Mouse (Mus musculus) embryonic facial prominence, embryonic 10.5 days (tissue): ENCODE measurements around the gene Mest. TPM values are rescaled to one million over a fixed set of nuclear protein-coding genes. Genes with fewer than 3 reads are reported as not detected.

ENCODE experiments used
- DNase-seq: peaks from one replicate; pipeline ENCODE4 v3.0.0-alpha.2; 2017; ENCODE audit warnings: low spot score
- H3K27ac ChIP-seq: fragments of 300-500 bp; sonication (generic); replicated peaks from 2 replicates; pipeline ENCODE4 v1.5.1; 2016; ENCODE audit warnings: mild to moderate bottlenecking
- H3K27me3 ChIP-seq: fragments of 300-500 bp; sonication (generic); replicated peaks from 2 replicates; pipeline ENCODE4 v1.6.1; 2016; ENCODE audit warnings: low read depth, mild to moderate bottlenecking; ENCODE audit not compliant: poor library complexity, severe bottlenecking
- H3K36me3 ChIP-seq: fragments of 300-500 bp; sonication (generic); replicated peaks from 2 replicates; pipeline ENCODE4 v1.6.1; 2016; ENCODE audit warnings: mild to moderate bottlenecking, moderate library complexity
- H3K4me1 ChIP-seq: fragments of 300-500 bp; sonication (generic); 2 replicates; pipeline ENCODE4 v1.6.1; 2016
- H3K4me3 ChIP-seq: fragments of 300-500 bp; sonication (generic); 2 replicates; pipeline ENCODE4 v1.5.1; 2016; ENCODE audit warnings: mild to moderate bottlenecking, moderate library complexity
- H3K9me3 ChIP-seq: fragments of 300-500 bp; sonication (generic); 2 replicates; pipeline ENCODE4 v1.6.1; 2016; ENCODE audit warnings: mild to moderate bottlenecking
- WGBS: fragments of 180-500 bp; shearing (Covaris S2); methylation state at CpG from one replicate; pipeline ENCODE4 v1.1.7; 2016; 5-methylcytosine and 5-hydroxymethylcytosine counted together
- polyA plus RNA-seq: library from polyadenylated mRNA; unstranded; fragments of >200 nt; fragmentation: Nextera tagmentation; extraction: Ambion mirVana; gene quantifications from 2 replicates; pipeline ENCODE4 v1.2.1, GENCODE M21; 2016

Gene Mest
- polyA plus RNA-seq, 1 experiment from 2014 or later, result 1,878 TPM

- Histone ChIP-seq H3K4me3 (no peak overlapping the region), H3K36me3 (no peaks in the 10 kb centered on the region), H3K27me3 (no peaks in the 10 kb centered on the region), H3K9me3 (no peaks in the 10 kb centered on the region), H3K4me1 (peaks cover 45% of the 10 kb centered on the region), H3K27ac (peak overlapping the region; percentile 83)
- 64% methylated on average over 25 of the region's 25 CpGs for WGBS
- DNase-seq, result no peak
Observed at GRCm38 (mm10) chr6:30710371-30711364, 12.7 kb upstream of the Mest start.

GRCm38 (mm10) chr6:30711365-30711763, 12.0 kb upstream of the Mest start:
- Histone ChIP-seq H3K4me3 (no peak overlapping the region), H3K27ac (no peak overlapping the region; the same call in 1 of the 2 replicates), H3K27me3 (no peaks in the 10 kb centered on the region), H3K36me3 (no peaks in the 10 kb centered on the region), H3K4me1 (peaks cover 45% of the 10 kb centered on the region), H3K9me3 (no peaks in the 10 kb centered on the region)
- WGBS, result 67% methylated on average over 10 of the region's 10 CpGs
- no peak for DNase-seq

- Histone ChIP-seq H3K27ac (peak overlapping the region; percentile 52), H3K4me3 (no peak overlapping the region), H3K27me3 (no peaks in the 10 kb centered on the region), H3K36me3 (no peaks in the 10 kb centered on the region), H3K9me3 (no peaks in the 10 kb centered on the region), H3K4me1 (peaks cover 42% of the 10 kb centered on the region)
- DNase-seq, result no peak
- 74% methylated on average over 7 of the region's 7 CpGs for WGBS
Observed at GRCm38 (mm10) chr6:30712484-30712883, 10.9 kb upstream of the Mest start.

GRCm38 (mm10) chr6:30713455-30713854, 9.9 kb upstream of the Mest start:
- H3K36me3 ChIP-seq, result no peaks in the 10 kb centered on the region
- WGBS, result 88% methylated on average over 6 of the region's 6 CpGs
- H3K27me3 ChIP-seq, result no peaks in the 10 kb centered on the region
- peaks cover 41% of the 10 kb centered on the region for H3K4me1 ChIP-seq
- H3K27ac ChIP-seq, result peak overlapping the region; percentile 19; the same call in 1 of the 2 replicates
- no peak overlapping the region for H3K4me3 ChIP-seq
- DNase-seq, result no peak
- H3K9me3 ChIP-seq, result no peaks in the 10 kb centered on the region

GRCm38 (mm10) chr6:30713896-30714295, 9.5 kb upstream of the Mest start:
- DNase-seq, result no peak
- Histone ChIP-seq H3K27ac (peak overlapping the region; percentile 19; the same call in 1 of the 2 replicates), H3K4me3 (no peak overlapping the region), H3K9me3 (no peaks in the 10 kb centered on the region), H3K36me3 (no peaks in the 10 kb centered on the region), H3K27me3 (no peaks in the 10 kb centered on the region), H3K4me1 (peaks cover 40% of the 10 kb centered on the region)
- WGBS, result 89% methylated on average over 11 of the region's 11 CpGs

- no peaks in the 10 kb centered on the region for H3K27me3 ChIP-seq
- H3K4me3 ChIP-seq, result no peak overlapping the region
- WGBS, result 89% methylated on average over 5 of the region's 5 CpGs
- no peak overlapping the region; the same call in 1 of the 2 replicates for H3K27ac ChIP-seq
- peaks cover 34% of the 10 kb centered on the region for H3K4me1 ChIP-seq
- no peak for DNase-seq
- H3K36me3 ChIP-seq, result no peaks in the 10 kb centered on the region
- no peaks in the 10 kb centered on the region for H3K9me3 ChIP-seq
Observed at GRCm38 (mm10) chr6:30714891-30715471, 8.4 kb upstream of the Mest start.

- Histone ChIP-seq H3K27me3 (no peaks in the 10 kb centered on the region), H3K9me3 (no peaks in the 10 kb centered on the region), H3K36me3 (no peaks in the 10 kb centered on the region), H3K27ac (peak overlapping the region; percentile 51; the same call in 1 of the 2 replicates), H3K4me1 (peaks cover 34% of the 10 kb centered on the region), H3K4me3 (no peak overlapping the region)
- WGBS, result 94% methylated on average over 7 of the region's 7 CpGs
- no peak for DNase-seq
Observed at GRCm38 (mm10) chr6:30716796-30717195, 6.6 kb upstream of the Mest start.

GRCm38 (mm10) chr6:30722385-30723164, 772 bp upstream of the Mest start:
- WGBS, result 67% methylated on average over 4 of the region's 4 CpGs
- peaks cover 38% of the 10 kb centered on the region for H3K4me1 ChIP-seq
- no peaks in the 10 kb centered on the region for H3K36me3 ChIP-seq
- no peak for DNase-seq
- peak overlapping the region; percentile 73; the same call in 1 of the 2 replicates for H3K27ac ChIP-seq
- H3K27me3 ChIP-seq, result no peaks in the 10 kb centered on the region
- no peak overlapping the region for H3K4me3 ChIP-seq
- no peaks in the 10 kb centered on the region for H3K9me3 ChIP-seq

- H3K27me3 ChIP-seq, result no peaks in the 10 kb centered on the region
- H3K4me1 ChIP-seq, result peaks cover 43% of the 10 kb centered on the region
- WGBS, result 60% methylated on average over 12 of the region's 12 CpGs
- DNase-seq, result no peak
- peak overlapping the region; percentile 54 for H3K27ac ChIP-seq
- H3K9me3 ChIP-seq, result peaks cover 10% of the 10 kb centered on the region
- no peak overlapping the region for H3K4me3 ChIP-seq
- 0 out of 2 replicates have a peak, but pooled peaks cover 9% of the 10 kb centered on the region for H3K36me3 ChIP-seq
Observed at GRCm38 (mm10) chr6:30730301-30730971, 7.1 kb downstream of the Mest start.

- Histone ChIP-seq H3K27me3 (no peaks in the 10 kb centered on the region), H3K36me3 (peaks cover 20% of the 10 kb centered on the region; the same call in 1 of the 2 replicates), H3K27ac (peak overlapping the region; percentile 93), H3K4me1 (peaks cover 62% of the 10 kb centered on the region), H3K9me3 (peaks cover 31% of the 10 kb centered on the region), H3K4me3 (no peak overlapping the region)
- DNase-seq, result no peak
- 40% methylated on average over 18 of the region's 18 CpGs for WGBS
Observed at GRCm38 (mm10) chr6:30732571-30733130, 9.3 kb downstream of the Mest start.

GRCm38 (mm10) chr6:30734465-30734864, 11.1 kb downstream of the Mest start:
- Histone ChIP-seq H3K27me3 (no peaks in the 10 kb centered on the region), H3K27ac (peak overlapping the region; percentile 93), H3K9me3 (peaks cover 48% of the 10 kb centered on the region), H3K4me1 (peaks cover 60% of the 10 kb centered on the region), H3K36me3 (peaks cover 31% of the 10 kb centered on the region), H3K4me3 (peak overlapping the region; percentile 64)
- 54% methylated on average over 6 of the region's 6 CpGs for WGBS
- DNase-seq, result no peak
